Mouse (Mus musculus) megakaryocyte, embryonic 14.5 days (primary cell): Measurements from ENCODE around the gene Eefsec. TPM values are rescaled to one million over a fixed set of nuclear protein-coding genes. Genes with fewer than 3 reads are reported as not detected.

Experiments
- H3K27me3 ChIP-seq: replicated peaks from 2 replicates; pipeline ENCODE3; 2012; ENCODE audit warnings: inconsistent platforms
- H3K36me3 ChIP-seq: replicated peaks from 2 replicates; pipeline ENCODE3; 2012; ENCODE audit warnings: low read length, inconsistent platforms, mixed read lengths
- H3K4me1 ChIP-seq: 2 replicates; pipeline ENCODE4 v1.6.1; 2012; ENCODE audit warnings: inconsistent platforms
- H3K4me3 ChIP-seq: replicated peaks from 2 replicates; pipeline ENCODE3; 2012; ENCODE audit warnings: moderate library complexity, mild to moderate bottlenecking, inconsistent platforms
- H3K9me3 ChIP-seq: 2 replicates; pipeline ENCODE4 v1.6.1; 2012; ENCODE audit warnings: inconsistent platforms
- FLI1 ChIP-seq: IDR thresholded peaks from 2 replicates; pipeline ENCODE4 v1.6.1; 2012; ENCODE audit warnings: low read length, inconsistent platforms, mixed read lengths
- GATA1 ChIP-seq: IDR thresholded peaks from 3 replicates; pipeline ENCODE4 v1.6.1; 2012; ENCODE audit warnings: mixed read lengths, low read length, inconsistent platforms, borderline replicate concordance
- polyA plus RNA-seq: library from polyadenylated mRNA; stranded (reverse); fragments of >175 nt; gene quantifications from 2 replicates; pipeline ENCODE4 v1.2.3, GENCODE M21; 2012; ENCODE audit warnings: low replicate concordance; ENCODE audit not compliant: insufficient read depth

Eefsec gene
- polyA plus RNA-seq, 1 experiment, result 9.3 TPM

GRCm38 (mm10) chr6:88221968-88222367 lies 224.4 kb downstream of the Eefsec start, which contains the start of gene Dnajb8:
TSS of gene Dnajb8 (plus strand) at chr6:88222268.
- H3K4me1 ChIP-seq, result peaks cover 30% of the 10 kb centered on the region
- H3K27me3 ChIP-seq, result peaks cover 91% of the 10 kb centered on the region
- no peaks in the 10 kb centered on the region for H3K36me3 ChIP-seq
- H3K9me3 ChIP-seq, result peaks cover 23% of the 10 kb centered on the region
- H3K4me3 ChIP-seq, result no peak within 1 kb of the TSS
- TF ChIP-seq FLI1 (no peak), GATA1 (no peak)

- no peak for TF ChIP-seq GATA1
- no peak for TF ChIP-seq FLI1
Measured at GRCm38 (mm10) chr6:88219094-88219493, 227.2 kb downstream of the Eefsec start.

GRCm38 (mm10) chr6:88216199-88216598 lies 230.1 kb downstream of the Eefsec start:
- peaks cover 30% of the 10 kb centered on the region for H3K9me3 ChIP-seq
- H3K4me1 ChIP-seq, result peaks cover 18% of the 10 kb centered on the region; the same call in 1 of the 2 replicates
- H3K4me3 ChIP-seq, result no peak overlapping the region
- no peaks in the 10 kb centered on the region for H3K36me3 ChIP-seq
- H3K27me3 ChIP-seq, result peaks cover 47% of the 10 kb centered on the region
- TF ChIP-seq FLI1 (no peak), GATA1 (no peak)

More at GRCm38 (mm10) chr6:88219094-88219493, 227.2 kb downstream of the Eefsec start:
- Histone ChIP-seq H3K27me3 (peaks cover 71% of the 10 kb centered on the region), H3K9me3 (peaks cover 40% of the 10 kb centered on the region), H3K36me3 (no peaks in the 10 kb centered on the region), H3K4me3 (no peak overlapping the region), H3K4me1 (peaks cover 24% of the 10 kb centered on the region; the same call in 1 of the 2 replicates)

GRCm38 (mm10) chr6:88215797-88216196 lies 230.5 kb downstream of the Eefsec start:
- H3K9me3 ChIP-seq, result peaks cover 30% of the 10 kb centered on the region
- H3K4me3 ChIP-seq, result no peak overlapping the region
- H3K36me3 ChIP-seq, result no peaks in the 10 kb centered on the region
- TF ChIP-seq GATA1 (no peak), FLI1 (no peak)
- H3K27me3 ChIP-seq, result peaks cover 43% of the 10 kb centered on the region
- H3K4me1 ChIP-seq, result peaks cover 14% of the 10 kb centered on the region; the same call in 1 of the 2 replicates

DNA sequence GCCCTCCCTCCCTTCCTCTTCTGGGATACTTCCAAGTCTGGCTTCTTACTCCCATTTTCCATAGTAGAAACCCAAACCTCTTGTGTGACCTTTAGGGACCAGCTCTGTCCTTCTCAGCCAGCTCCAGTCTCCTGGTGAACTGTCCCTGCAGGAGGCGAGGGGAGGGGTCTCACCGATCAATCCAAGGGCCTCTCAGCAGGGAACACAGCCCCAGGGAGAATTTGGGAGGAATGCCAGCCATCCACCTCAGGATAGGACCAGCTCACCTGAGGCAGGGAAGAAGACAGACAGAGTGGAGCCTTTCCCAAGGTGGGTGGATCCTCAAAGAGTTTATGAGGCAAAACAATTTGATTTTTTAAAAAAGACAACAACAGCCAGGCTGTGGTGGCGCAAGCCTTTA lies 236.2 kb downstream of the Eefsec start:
- Histone ChIP-seq H3K4me3 (no peak overlapping the region), H3K4me1 (peaks cover 31% of the 10 kb centered on the region), H3K9me3 (peaks cover 4% of the 10 kb centered on the region; the same call in 1 of the 2 replicates), H3K36me3 (peaks cover 14% of the 10 kb centered on the region), H3K27me3 (peaks cover 28% of the 10 kb centered on the region)
- TF ChIP-seq GATA1 (no peak), FLI1 (no peak)

DNA sequence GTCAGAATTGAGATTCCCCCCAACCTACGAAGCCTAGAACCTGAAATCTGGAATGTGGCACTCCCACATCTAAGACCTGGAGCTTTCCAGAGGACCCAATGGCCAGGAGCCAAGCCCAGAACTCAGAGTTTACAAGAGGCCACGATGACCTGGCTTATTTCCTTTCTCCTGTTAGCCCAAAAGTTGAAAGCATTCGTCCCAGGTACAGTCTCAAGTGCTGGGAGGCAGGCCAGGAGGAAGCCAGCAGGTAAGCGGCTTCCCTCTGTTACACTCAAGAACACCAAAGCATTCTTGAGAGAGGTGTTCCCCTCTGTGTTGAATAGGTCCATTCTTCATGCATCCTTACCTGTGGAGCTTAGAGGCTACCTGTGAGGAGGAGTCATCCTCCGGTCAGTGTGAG lies 236.9 kb downstream of the Eefsec start:
- no peak for TF ChIP-seq GATA1
- TF ChIP-seq FLI1, result no peak
- H3K4me3 ChIP-seq, result no peak overlapping the region
- H3K27me3 ChIP-seq, result peaks cover 28% of the 10 kb centered on the region
- peaks cover 1% of the 10 kb centered on the region; the same call in 1 of the 2 replicates for H3K9me3 ChIP-seq
- H3K4me1 ChIP-seq, result peaks cover 38% of the 10 kb centered on the region
- H3K36me3 ChIP-seq, result peaks cover 21% of the 10 kb centered on the region

- Histone ChIP-seq H3K9me3 (no peaks in the 10 kb centered on the region), H3K4me3 (no peak overlapping the region), H3K36me3 (peaks cover 33% of the 10 kb centered on the region), H3K27me3 (peaks cover 30% of the 10 kb centered on the region), H3K4me1 (peaks cover 49% of the 10 kb centered on the region)
- TF ChIP-seq GATA1 (no peak), FLI1 (no peak)
Measured at GRCm38 (mm10) chr6:88208321-88208720, 238.0 kb downstream of the Eefsec start.

DNA sequence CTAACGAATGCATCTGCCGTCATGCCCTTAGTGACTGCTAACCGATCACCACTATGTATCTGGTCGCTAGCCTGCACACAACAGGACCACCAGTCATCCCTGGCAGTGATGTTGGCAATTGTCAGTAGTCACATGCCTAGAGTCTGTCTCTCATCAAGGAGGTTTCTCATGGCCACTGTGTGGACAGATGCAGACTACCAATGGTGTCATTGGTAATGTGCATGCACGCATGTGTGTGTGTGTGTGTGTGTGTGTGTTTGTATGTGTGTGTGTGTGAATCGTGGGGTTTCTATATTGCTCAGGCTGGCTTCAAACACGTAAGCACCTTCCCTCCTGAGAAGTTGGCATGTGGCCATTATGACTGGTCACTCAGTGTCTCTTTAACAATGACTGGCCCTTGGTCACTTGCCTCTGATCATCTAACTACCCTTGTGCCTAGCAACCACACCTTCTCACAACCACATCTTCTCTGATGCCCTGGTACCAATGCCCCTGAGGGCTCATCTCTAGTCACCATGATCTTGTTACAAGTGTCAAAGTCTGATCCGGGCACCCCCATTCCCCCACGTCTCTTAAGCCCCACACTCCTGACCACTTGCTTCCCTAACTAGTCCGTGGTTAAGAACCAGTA lies 238.8 kb downstream of the Eefsec start:
- Histone ChIP-seq H3K27me3 (peaks cover 26% of the 10 kb centered on the region), H3K9me3 (no peaks in the 10 kb centered on the region), H3K4me3 (peak overlapping the region; percentile 34), H3K36me3 (peaks cover 34% of the 10 kb centered on the region), H3K4me1 (peaks cover 56% of the 10 kb centered on the region)
- no peak for TF ChIP-seq FLI1
- no peak for TF ChIP-seq GATA1

Other genes starting within 250 kb of the Eefsec start
- gene Dnajb8, start 224.3 kb downstream of the Eefsec start, polyA plus RNA-seq, result not detected in 2 replicates
- 15.7 and 27.3 TPM in 2 replicates for gene Ruvbl1, start 18.9 kb upstream of the Eefsec start, polyA plus RNA-seq
- 80.5 and 126 TPM in 2 replicates for gene Sec61a1, start 72.4 kb upstream of the Eefsec start, polyA plus RNA-seq
- 1.1 TPM in 1 of 2 replicates, not detected in the other for gene Kbtbd12, start 191.4 kb upstream of the Eefsec start, polyA plus RNA-seq